Comparison of ENCODE assay signal across 9 mouse cellular contexts in the genomic region with DNA sequence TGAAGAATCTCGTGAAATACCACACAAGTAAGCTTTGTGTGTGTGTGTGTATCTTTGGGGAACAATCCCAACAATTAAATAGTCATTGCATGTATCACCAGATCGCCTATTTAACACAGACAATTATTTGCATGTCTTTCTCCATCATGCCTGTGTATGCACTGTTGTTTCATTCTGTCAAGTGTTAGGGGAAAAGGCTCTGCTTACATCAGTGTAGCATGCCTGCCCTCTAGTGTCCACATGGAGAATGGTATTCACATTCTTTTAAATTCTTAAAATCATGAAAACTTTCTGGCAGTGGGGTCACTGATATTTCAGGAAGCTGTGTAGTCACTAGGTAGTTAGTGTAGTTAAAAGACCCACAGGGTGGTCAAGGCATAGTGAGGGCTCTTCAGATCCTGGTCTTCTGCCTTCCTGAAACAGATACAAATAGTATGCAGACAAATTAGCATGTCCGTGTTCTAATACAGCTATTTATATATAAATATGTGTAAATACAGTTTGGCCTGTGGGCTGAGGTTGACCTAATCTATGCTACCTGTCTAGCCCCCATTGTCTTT.
DNase-seq lines count a peak whose midpoint lies in the region; ATAC-seq and TF ChIP-seq lines count a peak whose summit lies in the region.
"Had no signal": no experiment of that assay in that cellular context is flagged by ENCODE, and none has a peak within 500 bp of the region (broad histone marks: within the 10 kb centered on the region; RNA-seq: fewer than 3 reads in every experiment).

No protein-coding gene starts in this region.

- H3K9me3 ChIP-seq in heart, embryonic 12.5 days (replicated peaks) = no peaks in the 10 kb centered on the region
- H3K9me3 ChIP-seq in forebrain, postnatal 0 days (ENCODE audit: low read length) = no peaks in the 10 kb centered on the region
- no peaks in the 10 kb centered on the region for H3K9me3 ChIP-seq in neural tube, embryonic 13.5 days
- H3K9me3 ChIP-seq: limb, embryonic 15.5 days had no signal

- intact Hi-C loops in heart, adult 2 months (cut with DNase I) = loop anchor here (5.0 kb wide), 2 partner anchors 112 to 422 kb away; no protein-coding TSS in a partner anchor

- H3K79me2 ChIP-seq in heart, adult 2 months (replicated peaks; ENCODE audit: control insufficient read depth, insufficient read depth, low read length) = no peaks in the 10 kb centered on the region

- no peaks in the 10 kb centered on the region for H3K4me1 ChIP-seq in heart, adult 2 months (ENCODE audit: control insufficient read depth, insufficient read depth, low read length)
- H3K4me1 ChIP-seq in heart, embryonic 12.5 days (replicated peaks) = no peaks in the 10 kb centered on the region
- no peaks in the 10 kb centered on the region for H3K4me1 ChIP-seq in forebrain, postnatal 0 days (ENCODE audit: insufficient read depth)
- peaks cover 16% of the 10 kb centered on the region for H3K4me1 ChIP-seq in neural tube, embryonic 13.5 days (replicated peaks)
- H3K4me1 ChIP-seq: limb, embryonic 15.5 days had no signal

- H3K4me2 ChIP-seq in heart, embryonic 12.5 days = no peak overlapping the region
- H3K4me2 ChIP-seq in forebrain, postnatal 0 days (ENCODE audit: low read depth) = no peak overlapping the region
- H3K4me2 ChIP-seq in neural tube, embryonic 13.5 days = no peak overlapping the region
- H3K4me2 ChIP-seq: limb, embryonic 15.5 days had no signal

- H3K36me3 ChIP-seq in heart, adult 2 months (ENCODE audit: control insufficient read depth, insufficient read depth, low read length) = no peaks in the 10 kb centered on the region
- no peaks in the 10 kb centered on the region for H3K36me3 ChIP-seq in heart, embryonic 12.5 days
- no peaks in the 10 kb centered on the region for H3K36me3 ChIP-seq in forebrain, postnatal 0 days (ENCODE audit: insufficient read depth)
- H3K36me3 ChIP-seq in neural tube, embryonic 13.5 days = no peaks in the 10 kb centered on the region
- H3K36me3 ChIP-seq: limb, embryonic 15.5 days had no signal

- peak; percentile 82 for TF ChIP-seq CTCF in heart, adult 2 months (IDR thresholded peaks at IDR 0.05)
- TF ChIP-seq CTCF in forebrain, postnatal 0 days (IDR thresholded peaks at IDR 0.05; ENCODE audit: low read depth) = peak; percentile 97

- no peaks in the 10 kb centered on the region for H3K27me3 ChIP-seq in heart, adult 2 months (ENCODE audit: control insufficient read depth, insufficient read depth, low read length)
- H3K27me3 ChIP-seq in heart, embryonic 12.5 days (replicated peaks) = no peaks in the 10 kb centered on the region
- H3K27me3 ChIP-seq in forebrain, postnatal 0 days (ENCODE audit: insufficient read depth, low read length) = no peaks in the 10 kb centered on the region
- H3K27me3 ChIP-seq in neural tube, embryonic 13.5 days = no peaks in the 10 kb centered on the region
- H3K27me3 ChIP-seq: limb, embryonic 15.5 days had no signal

- no peak for TF ChIP-seq EP300 in heart, adult 2 months (IDR thresholded peaks at IDR 0.05; ENCODE audit: insufficient read depth, low read depth, low read length)

- no peak for TF ChIP-seq POLR2A in heart, adult 2 months (IDR thresholded peaks at IDR 0.05; ENCODE audit: insufficient read depth, low read depth, low read length)

- WGBS in heart, adult 2 months = 51% methylated on average over 3 of the region's 3 CpGs
- WGBS in heart, embryonic 12.5 days = 53% methylated on average over 3 of the region's 3 CpGs
- 38% methylated on average over 3 of the region's 3 CpGs for WGBS in forebrain, postnatal 0 days
- WGBS in neural tube, embryonic 13.5 days = 40% methylated on average over 3 of the region's 3 CpGs

- H3K9ac ChIP-seq in heart, adult 2 months (ENCODE audit: low read depth, low read length) = no peak overlapping the region
- H3K9ac ChIP-seq in heart, embryonic 12.5 days = no peak overlapping the region
- H3K9ac ChIP-seq in forebrain, postnatal 0 days = no peak overlapping the region
- no peak overlapping the region for H3K9ac ChIP-seq in neural tube, embryonic 13.5 days
- H3K9ac ChIP-seq: limb, embryonic 15.5 days had no signal

- no peak overlapping the region for H3K27ac ChIP-seq in heart, adult 2 months
- no peak overlapping the region for H3K27ac ChIP-seq in heart, embryonic 12.5 days (ENCODE audit: poor library complexity, severe bottlenecking)
- 0 out of 2 replicates have a peak overlapping the region, but pooled peaks have one; percentile 4 for H3K27ac ChIP-seq in forebrain, postnatal 0 days (ENCODE audit: low read depth, low read length)
- peak overlapping the region; percentile 74 for H3K27ac ChIP-seq in neural tube, embryonic 13.5 days (replicated peaks)
- H3K27ac ChIP-seq: limb, embryonic 15.5 days had no signal

- no peak for DNase-seq in heart, adult 2 months
- DNase-seq in A20 (ENCODE audit: low read depth, low spot score) = peak; percentile 54
- DNase-seq in brain, adult 2 months (ENCODE audit: low read depth, low spot score) = peak; percentile 88
- peak; percentile 82 for DNase-seq in forebrain, postnatal 0 days
- peak; percentile 45 for DNase-seq in layer of hippocampus, adult 9-11 months
- DNase-seq in frontal cortex, postnatal 14 days (ENCODE audit: low spot score in 2 of 2) = no peak

- no peak overlapping the region for H3K4me3 ChIP-seq in heart, adult 2 months
- no peak overlapping the region for H3K4me3 ChIP-seq in heart, embryonic 12.5 days
- H3K4me3 ChIP-seq in forebrain, postnatal 0 days (ENCODE audit: low read depth, low read length) = no peak overlapping the region
- no peak overlapping the region for H3K4me3 ChIP-seq in neural tube, embryonic 13.5 days
- H3K4me3 ChIP-seq: limb, embryonic 15.5 days had no signal

- no peak for ATAC-seq in heart, embryonic 12.5 days (ENCODE audit: insufficient number of reproducible peaks, low FRiP score)
- peak; percentile 91 for ATAC-seq in forebrain, postnatal 0 days
- peak; percentile 90 for ATAC-seq in neural tube, embryonic 13.5 days (ENCODE audit: low read depth)

Comparison
In these comparisons a context has a peak if more than half of its experiments do, and no peak if none do; other contexts are left out.
1. DNase-seq: peak in A20 (single experiment), brain, adult 2 months (single experiment), forebrain, postnatal 0 days (single experiment) and layer of hippocampus, adult 9-11 months (single experiment); none in heart, adult 2 months (0 of 2) and frontal cortex, postnatal 14 days (0 of 2).
2. H3K27ac ChIP-seq: peak in forebrain, postnatal 0 days (single experiment) and neural tube, embryonic 13.5 days (single experiment); none in heart, adult 2 months (single experiment) and heart, embryonic 12.5 days (single experiment).